Mouse (Mus musculus) kidney, adult 11 months (tissue): ENCODE measurements at regions not wholly inside any gene's neighbourhood (a gene's known extent, or its start where the extent isn't known, plus 50 kb on each side); places are given as distances from the start of the nearest gene placed in this dataset.
"Not testable (repeated sequence)": the region's sequence is repeated elsewhere in the genome, so short reads cannot be mapped to it uniquely, and the experiment has no call there.

Experiments used
- DNase-seq: peaks from one replicate; pipeline ENCODE4 v3.0.0; 2022

DNA sequence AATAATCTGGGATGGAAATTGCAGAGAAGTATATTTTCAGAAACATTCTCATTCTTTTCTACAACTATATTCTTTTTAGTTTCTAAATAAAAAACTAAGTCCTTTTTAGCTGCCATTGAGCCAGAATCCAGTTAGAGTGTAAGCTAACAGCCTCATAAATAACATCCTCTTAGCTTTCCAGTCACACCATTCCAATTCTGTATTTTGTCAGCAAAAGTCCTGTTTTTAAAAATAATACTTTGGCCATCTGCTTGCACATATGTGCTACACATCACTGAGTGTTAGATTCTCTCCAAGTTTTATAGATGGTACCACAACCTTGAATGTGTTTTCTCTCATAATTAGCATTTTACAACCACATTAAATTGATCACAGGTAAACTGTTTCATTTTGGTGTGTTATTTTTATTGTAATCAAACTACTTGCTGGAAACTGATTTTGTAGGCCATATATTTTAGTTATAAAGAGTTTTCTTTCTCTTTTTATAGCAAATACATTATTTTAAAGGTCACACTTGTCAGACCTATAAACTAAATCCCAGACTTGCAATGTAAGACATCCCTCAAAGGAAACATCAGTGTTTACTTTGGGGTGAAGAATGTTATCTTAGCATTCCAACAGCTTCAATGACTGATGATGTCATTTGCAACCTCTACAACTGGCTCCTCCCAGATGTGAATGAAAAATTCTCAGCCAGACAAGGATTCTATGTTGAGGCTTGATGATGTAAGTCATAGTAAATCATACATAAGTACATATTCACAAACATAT, 1878.9 kb upstream of the Flrt2 start:
- no peak for DNase-seq

- no peak for DNase-seq
Measured at GRCm38 (mm10) chr12:93850944-93851520, 1841.0 kb upstream of the Flrt2 start.

- DNase-seq: no peak
Measured at GRCm38 (mm10) chr12:93851660-93852059, 1840.4 kb upstream of the Flrt2 start.

DNA sequence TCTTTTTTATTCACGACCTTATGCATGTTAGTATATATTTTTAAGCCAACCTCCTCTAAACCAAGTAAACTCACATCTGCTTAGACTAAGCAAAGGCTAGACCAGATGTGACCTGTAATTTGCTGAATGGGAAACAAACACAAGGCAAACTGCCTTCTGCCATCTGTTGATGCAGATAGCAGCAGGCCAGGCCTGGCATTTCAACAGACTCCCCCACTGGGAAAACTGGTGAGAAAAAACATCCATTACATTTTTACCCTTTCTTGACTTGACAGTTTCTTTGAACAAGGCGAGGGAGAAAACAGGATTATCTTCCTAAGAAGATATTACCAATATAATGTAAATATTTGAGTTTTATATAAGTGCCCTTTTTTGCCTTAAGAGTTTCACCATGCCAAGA, 1806.1 kb upstream of the Flrt2 start:
- no peak for DNase-seq

- no peak for DNase-seq
Measured at GRCm38 (mm10) chr12:93890109-93890508, 1801.9 kb upstream of the Flrt2 start.

GRCm38 (mm10) chr12:93928541-93929238, 1763.3 kb upstream of the Flrt2 start:
- DNase-seq: not testable (repeated sequence)

GRCm38 (mm10) chr12:93929239-93929563, 1762.8 kb upstream of the Flrt2 start:
- not testable (repeated sequence) for DNase-seq

DNA sequence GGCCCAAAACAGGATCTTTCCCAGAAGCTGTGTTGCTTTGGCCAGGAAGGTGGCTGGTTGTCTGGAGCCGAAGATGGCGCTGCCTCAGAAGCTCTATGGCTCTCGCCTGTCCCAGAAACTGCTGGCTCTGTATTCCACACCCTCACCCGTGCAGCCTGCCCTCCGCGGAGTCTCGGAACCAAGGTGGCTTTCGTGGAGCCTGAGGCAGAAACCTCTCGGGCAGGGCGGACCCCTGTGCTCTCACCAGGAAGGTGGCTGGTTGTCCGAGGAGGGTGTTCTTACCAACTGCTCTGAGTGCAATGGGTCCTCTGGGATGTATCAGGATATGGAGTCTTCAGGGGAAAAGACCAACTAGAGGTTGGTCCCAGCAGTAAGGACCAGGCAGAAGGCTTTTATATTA, 1761.8 kb upstream of the Flrt2 start:
- not testable (repeated sequence) for DNase-seq

DNA sequence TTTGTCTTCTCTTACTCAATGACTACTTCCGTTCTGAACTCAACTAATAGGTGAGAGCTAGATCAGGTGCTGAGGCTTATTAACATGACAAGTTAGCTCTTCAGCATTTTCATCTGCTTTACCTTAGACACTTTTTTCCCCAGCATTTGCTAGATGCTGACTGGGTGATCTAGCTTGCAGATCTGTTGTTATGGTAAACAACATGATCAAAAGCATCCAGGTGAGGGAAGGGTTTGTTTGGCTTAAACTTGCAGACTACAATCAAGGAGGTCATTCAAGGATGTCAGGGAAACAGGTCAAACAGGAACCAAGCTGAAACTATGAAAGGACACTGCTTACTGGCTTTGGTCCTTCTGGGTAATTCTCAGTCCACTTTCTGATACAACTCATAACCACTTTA, 1731.2 kb upstream of the Flrt2 start:
- no peak for DNase-seq

GRCm38 (mm10) chr12:93981307-93981706, 1710.7 kb upstream of the Flrt2 start:
- DNase-seq: no peak

DNA sequence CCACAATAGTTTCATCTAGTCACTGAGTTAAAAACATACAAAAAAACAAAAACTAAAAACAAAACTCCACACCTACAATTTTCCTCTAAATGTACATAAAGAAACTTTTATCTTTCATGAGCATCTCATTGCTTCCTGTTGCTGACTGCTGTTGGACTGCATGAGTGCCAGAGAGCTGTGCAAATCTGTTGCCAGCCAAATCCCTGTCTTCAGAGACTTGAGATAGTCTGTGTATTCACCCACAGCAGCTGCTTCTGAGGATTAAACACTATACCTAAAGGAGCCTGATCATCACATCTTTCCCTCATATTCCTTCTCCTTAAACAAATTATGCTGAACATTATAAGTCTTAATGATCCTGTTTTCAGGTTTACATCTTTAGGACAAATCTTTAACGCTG, 1700.5 kb upstream of the Flrt2 start:
- DNase-seq: no peak

- DNase-seq: no peak
Measured at GRCm38 (mm10) chr12:93993875-93994274, 1698.2 kb upstream of the Flrt2 start.

DNA sequence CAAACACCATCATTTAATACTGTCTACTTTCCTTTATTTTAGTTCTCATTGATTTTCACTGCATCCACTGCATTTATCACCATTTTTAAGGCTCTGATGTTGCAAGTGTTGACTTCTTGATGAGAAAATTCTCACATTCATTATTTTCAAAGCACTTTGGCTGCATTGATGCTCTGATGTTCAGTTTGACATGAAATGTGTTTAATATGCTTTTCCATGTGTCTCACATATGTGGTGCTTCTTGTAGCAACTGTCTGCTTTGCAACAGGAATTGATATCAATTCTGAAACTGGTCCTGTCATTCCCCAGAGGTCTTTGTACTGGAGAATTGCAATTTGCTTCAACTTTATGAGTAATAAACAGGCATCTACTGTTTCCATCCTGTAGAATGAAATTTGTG, 1676.1 kb upstream of the Flrt2 start:
- DNase-seq: no peak

DNA sequence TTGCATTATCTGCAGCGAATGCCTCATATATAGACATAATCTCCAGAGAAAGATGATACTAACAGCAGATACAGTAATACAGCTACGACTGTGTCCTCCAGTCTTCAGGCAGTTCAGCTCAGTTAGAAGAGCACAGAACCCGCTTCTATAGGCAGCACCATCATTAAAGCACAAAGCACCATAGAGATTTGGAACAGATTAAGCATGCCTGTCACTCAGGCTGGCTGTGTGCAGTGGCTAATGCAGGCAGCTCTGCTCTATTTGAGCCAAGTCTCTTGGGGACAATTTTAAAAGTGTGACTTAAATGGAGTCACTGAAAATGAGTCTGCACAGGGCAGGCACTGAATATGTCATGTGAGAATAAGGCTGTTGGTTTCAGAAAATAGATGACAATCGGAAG, 1660.7 kb upstream of the Flrt2 start:
- DNase-seq: no peak

DNA sequence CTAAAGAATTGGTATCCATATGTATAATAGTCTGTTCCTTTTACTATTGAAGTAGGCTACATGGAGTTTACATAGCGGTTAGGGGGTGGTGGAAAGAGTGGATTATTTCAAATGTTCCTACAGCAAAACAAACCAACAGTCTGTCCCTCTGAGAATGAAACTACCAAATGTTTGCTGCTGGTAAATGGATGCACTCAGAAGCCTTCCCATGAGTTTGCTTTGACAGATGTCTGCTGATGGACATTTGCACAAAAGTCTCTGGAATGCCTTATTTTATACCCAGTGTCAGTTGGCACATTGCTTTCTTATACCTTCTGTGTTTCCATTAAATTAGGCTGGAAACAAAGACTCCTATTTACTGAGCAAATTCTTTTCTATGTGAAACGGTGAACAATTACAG, 1644.1 kb upstream of the Flrt2 start:
- DNase-seq: no peak

DNA sequence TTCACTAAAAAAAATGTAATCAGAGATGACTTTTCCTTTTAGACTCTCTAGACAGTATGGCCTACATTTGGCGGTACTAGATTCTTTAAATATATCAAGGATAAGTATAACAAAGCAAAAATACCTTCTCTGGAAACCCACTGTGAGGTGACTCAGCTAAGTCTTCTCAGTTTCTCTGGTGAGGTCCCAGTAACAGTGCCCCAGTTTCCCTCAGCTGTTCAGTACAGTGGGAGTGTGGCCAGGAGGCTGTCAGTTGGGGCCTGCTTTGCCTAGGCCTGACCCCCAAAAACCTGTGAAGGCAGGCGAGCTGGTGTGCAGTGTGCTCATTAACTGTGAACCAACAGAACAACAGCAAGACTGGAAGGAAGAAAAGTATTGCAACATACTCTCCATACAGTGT, 1634.3 kb upstream of the Flrt2 start:
- no peak for DNase-seq

DNA sequence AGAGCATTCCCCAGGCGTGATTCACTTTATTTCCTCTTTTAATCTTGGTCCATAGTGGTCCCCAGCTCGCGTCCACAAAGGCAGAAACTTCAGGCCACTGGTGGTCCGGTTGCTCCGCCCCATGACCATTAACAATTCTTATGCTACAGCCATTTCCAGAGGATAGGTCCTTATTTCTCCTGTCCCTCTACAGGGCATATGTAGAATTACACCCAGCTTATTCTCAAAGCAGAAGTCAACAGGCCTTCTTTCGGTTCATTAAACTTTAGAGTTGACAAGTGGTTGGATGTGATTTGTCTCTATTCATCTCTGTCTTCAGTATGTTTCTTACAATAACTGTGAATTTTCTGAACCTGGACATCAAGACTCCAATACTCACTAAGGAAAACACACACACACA, 1632.4 kb upstream of the Flrt2 start:
- no peak for DNase-seq

GRCm38 (mm10) chr12:94060336-94060735, 1631.7 kb upstream of the Flrt2 start:
- DNase-seq: no peak

GRCm38 (mm10) chr12:94066444-94067152, 1625.4 kb upstream of the Flrt2 start:
- DNase-seq: peak; percentile 5

DNA sequence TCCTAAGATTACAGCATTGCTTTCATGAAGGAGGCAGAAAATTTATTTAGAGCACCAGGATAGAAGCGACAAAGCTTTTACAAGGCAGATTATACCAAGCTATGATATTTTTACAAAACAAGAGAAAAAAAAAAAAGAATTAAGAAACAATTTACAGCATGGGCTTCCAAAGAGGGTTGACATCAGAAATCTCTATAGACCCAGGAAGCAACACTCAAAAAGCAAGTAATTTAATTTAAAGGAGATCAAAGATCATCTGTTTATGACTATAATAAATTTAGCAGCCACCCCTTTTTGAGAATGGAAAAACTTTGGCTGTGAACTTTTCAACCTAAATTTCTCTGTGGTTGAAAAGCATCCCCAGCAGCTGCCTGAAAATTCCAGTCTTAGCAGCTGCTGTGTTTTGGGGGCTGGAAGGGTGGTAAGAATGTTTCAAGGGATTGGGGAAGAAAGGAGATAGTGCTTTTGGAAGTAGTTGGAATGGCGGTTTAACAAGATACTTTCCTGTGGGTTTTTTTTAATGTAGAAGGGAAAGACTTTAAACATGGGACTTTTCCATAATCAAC, 1621.0 kb upstream of the Flrt2 start:
- no peak for DNase-seq

- no peak for DNase-seq
Measured at GRCm38 (mm10) chr12:94105582-94106162, 1586.4 kb upstream of the Flrt2 start.

- DNase-seq: no peak
Measured at GRCm38 (mm10) chr12:94150143-94150542, 1541.9 kb upstream of the Flrt2 start.
